8 mouse cellular contexts compared by ENCODE assay signal in the genomic region with DNA sequence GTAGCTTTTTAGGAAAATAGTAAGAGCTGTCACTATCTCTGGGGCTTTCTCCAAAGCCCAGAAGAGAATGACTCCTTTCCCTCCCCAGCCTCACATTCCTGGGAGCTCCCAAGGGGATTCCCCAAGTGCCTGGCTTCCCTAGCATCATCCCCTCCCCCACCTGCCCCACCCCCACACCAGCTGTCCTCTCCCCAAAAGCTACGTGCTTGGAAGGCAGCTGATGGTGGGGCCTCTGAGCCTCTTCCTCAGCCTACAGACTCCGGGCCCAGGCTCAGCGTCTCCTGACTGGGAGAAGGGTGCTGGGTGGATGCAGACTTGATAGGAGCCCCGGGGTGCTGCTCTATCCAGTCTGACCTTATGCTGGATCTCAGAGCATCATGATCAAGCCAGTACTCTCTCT. TPM values are rescaled to one million over a fixed set of nuclear protein-coding genes. Genes with fewer than 3 reads are reported as not detected.
A peak's percentile ranks its signal among the peaks of the same experiment; 100 is the strongest.
DNase-seq lines count a peak whose midpoint lies in the region; ATAC-seq and TF ChIP-seq lines count a peak whose summit lies in the region.
"Had no signal": no experiment of that assay in that cellular context is flagged by ENCODE, and none has a peak within 500 bp of the region (broad histone marks: within the 10 kb centered on the region; RNA-seq: fewer than 3 reads in every experiment).

No protein-coding gene starts in this region.

- no peaks in the 10 kb centered on the region for H3K9me3 ChIP-seq in kidney, postnatal 0 days (replicated peaks; ENCODE audit: low read length)
- H3K9me3 ChIP-seq in forebrain, embryonic 12.5 days = no peaks in the 10 kb centered on the region
- H3K9me3 ChIP-seq in neural tube, embryonic 12.5 days = no peaks in the 10 kb centered on the region
- H3K9me3 ChIP-seq: embryonic facial prominence, embryonic 12.5 days had no signal

- TF ChIP-seq CTCF in kidney, postnatal 0 days (IDR thresholded peaks at IDR 0.05; ENCODE audit: low read depth) = no peak

- H3K36me3 ChIP-seq in kidney, postnatal 0 days (ENCODE audit: insufficient read depth, low read length) = no peaks in the 10 kb centered on the region
- H3K36me3 ChIP-seq in forebrain, embryonic 12.5 days (replicated peaks) = peaks cover 6% of the 10 kb centered on the region
- peaks cover 3% of the 10 kb centered on the region; the same call in 1 of the 2 replicates for H3K36me3 ChIP-seq in neural tube, embryonic 12.5 days

- intact Hi-C loops in left cerebral cortex, postnatal 10 days (cut with DNase I) = no loop called here

- 29% methylated on average over 4 of the region's 4 CpGs for WGBS in kidney, postnatal 0 days
- WGBS in forebrain, embryonic 12.5 days = 19% methylated on average over 4 of the region's 4 CpGs
- 14% methylated on average over 4 of the region's 4 CpGs for whole genome bisulfite sequencing in neural tube, embryonic 12.5 days

- no peaks in the 10 kb centered on the region for H3K27me3 ChIP-seq in kidney, postnatal 0 days (ENCODE audit: insufficient read depth, low read length)
- H3K27me3 ChIP-seq in forebrain, embryonic 12.5 days = peaks cover 6% of the 10 kb centered on the region; the same call in 1 of the 2 replicates
- no peaks in the 10 kb centered on the region for H3K27me3 ChIP-seq in neural tube, embryonic 12.5 days (replicated peaks)
- H3K27me3 ChIP-seq: embryonic facial prominence, embryonic 12.5 days had no signal

- peak; percentile 65 for DNase-seq in kidney, postnatal 0 days (ENCODE audit: low spot score)
- no peak for DNase-seq in kidney, adult 18-20 months
- DNase-seq in NIH3T3 (ENCODE audit: low read depth) = peak; percentile 71
- no peak for DNase-seq in left cerebral cortex, postnatal 10 days (ENCODE audit: extremely low spot score in 1 of 2, low spot score in 2 of 2)

- no peak overlapping the region for H3K4me3 ChIP-seq in kidney, postnatal 0 days (replicated peaks; ENCODE audit: low read depth, low read length)
- no peak overlapping the region for H3K4me3 ChIP-seq in forebrain, embryonic 12.5 days (replicated peaks)
- H3K4me3 ChIP-seq in neural tube, embryonic 12.5 days = no peak overlapping the region
- H3K4me3 ChIP-seq: embryonic facial prominence, embryonic 12.5 days had no signal

- peaks cover 39% of the 10 kb centered on the region for H3K4me1 ChIP-seq in kidney, postnatal 0 days (replicated peaks; ENCODE audit: insufficient read depth, low read length)
- peaks cover 43% of the 10 kb centered on the region for H3K4me1 ChIP-seq in forebrain, embryonic 12.5 days
- peaks cover 30% of the 10 kb centered on the region for H3K4me1 ChIP-seq in neural tube, embryonic 12.5 days

- H3K9ac ChIP-seq in kidney, postnatal 0 days (ENCODE audit: low read depth, low read length) = no peak overlapping the region
- H3K9ac ChIP-seq in forebrain, embryonic 12.5 days = no peak overlapping the region
- H3K9ac ChIP-seq in neural tube, embryonic 12.5 days = no peak overlapping the region
- H3K9ac ChIP-seq: embryonic facial prominence, embryonic 12.5 days had no signal

- H3K27ac ChIP-seq in kidney, postnatal 0 days = peak overlapping the region; percentile 34; the same call in 1 of the 2 replicates
- H3K27ac ChIP-seq in forebrain, embryonic 12.5 days = no peak overlapping the region
- H3K27ac ChIP-seq in neural tube, embryonic 12.5 days = no peak overlapping the region

- no peak overlapping the region for H3K4me2 ChIP-seq in kidney, postnatal 0 days (ENCODE audit: low read length)
- peak overlapping the region; percentile 13; the same call in 1 of the 2 replicates for H3K4me2 ChIP-seq in forebrain, embryonic 12.5 days
- 0 out of 2 replicates have a peak overlapping the region, but pooled peaks have one; percentile 17 for H3K4me2 ChIP-seq in neural tube, embryonic 12.5 days (replicated peaks)
- H3K4me2 ChIP-seq: embryonic facial prominence, embryonic 12.5 days had no signal

- no peak for ATAC-seq in kidney, postnatal 0 days (replicated peaks; ENCODE audit: low FRiP score, low read depth)
- ATAC-seq in forebrain, embryonic 12.5 days (ENCODE audit: low FRiP score) = peak; percentile 61
- peak; percentile 39 for ATAC-seq in neural tube, embryonic 12.5 days (ENCODE audit: low FRiP score, low read depth)
- no peak for ATAC-seq in activated CD4-positive, CD25-positive, alpha-beta regulatory T cell, adult 4 months

RNA-seq across cellular contexts. Expression of a gene that starts 12.2 kb away (rescaled TPM):
- polyA plus RNA-seq in kidney, postnatal 0 days (2015; fragmentation: Nextera tagmentation; extraction: Ambion mirVana) = 54.9 and 59.1 TPM in 2 replicates
- 56.9 and 61.7 TPM in 2 replicates for polyA plus RNA-seq in forebrain, embryonic 12.5 days (2016; fragmentation: Nextera tagmentation; extraction: Ambion mirVana)
- polyA plus RNA-seq in neural tube, embryonic 12.5 days (2016; fragmentation: Nextera tagmentation; extraction: Ambion mirVana) = 91.0 and 95.7 TPM in 2 replicates
- total RNA-seq in left cerebral cortex, postnatal 10 days (2021) = 1 to 10 TPM; 2.3 TPM
- polyA plus RNA-seq in activated CD4-positive, CD25-positive, alpha-beta regulatory T cell, adult 4 months (2017; shearing (Covaris generic)) = 100 to 1,000 TPM; 215 to 250 TPM

RNA-seq across cellular contexts. Expression of a gene that starts 13.9 kb away (rescaled TPM):
- polyA plus RNA-seq in kidney, postnatal 0 days (2015; fragmentation: Nextera tagmentation; extraction: Ambion mirVana) = not detected in 2 replicates
- polyA plus RNA-seq in forebrain, embryonic 12.5 days (2016; fragmentation: Nextera tagmentation; extraction: Ambion mirVana) = 0.09 TPM in 1 of 2 replicates, not detected in the other
- not detected in 2 replicates for polyA plus RNA-seq in neural tube, embryonic 12.5 days (2016; fragmentation: Nextera tagmentation; extraction: Ambion mirVana)
- not detected for total RNA-seq in left cerebral cortex, postnatal 10 days (2021)
- under 1 TPM in 1 of 2 experiments, not detected in 1; 0.24 TPM for polyA plus RNA-seq in activated CD4-positive, CD25-positive, alpha-beta regulatory T cell, adult 4 months (2017; shearing (Covaris generic))
- polyA plus RNA-seq: embryonic facial prominence, embryonic 12.5 days had no signal

RNA-seq across cellular contexts. Expression of a gene that starts 34.9 kb away (rescaled TPM):
- 293 and 300 TPM in 2 replicates for polyA plus RNA-seq in kidney, postnatal 0 days (2015; fragmentation: Nextera tagmentation; extraction: Ambion mirVana)
- polyA plus RNA-seq in forebrain, embryonic 12.5 days (2016; fragmentation: Nextera tagmentation; extraction: Ambion mirVana) = 235 and 238 TPM in 2 replicates
- 277 and 293 TPM in 2 replicates for polyA plus RNA-seq in neural tube, embryonic 12.5 days (2016; fragmentation: Nextera tagmentation; extraction: Ambion mirVana)
- 100 to 1,000 TPM; 333 to 335 TPM for total RNA-seq in left cerebral cortex, postnatal 10 days (2021)
- 100 to 1,000 TPM; 109 to 116 TPM for polyA plus RNA-seq in activated CD4-positive, CD25-positive, alpha-beta regulatory T cell, adult 4 months (2017; shearing (Covaris generic))

Comparison
In these comparisons a context has a peak if more than half of its experiments do, and no peak if none do; other contexts are left out.
1. DNase-seq: peak in kidney, postnatal 0 days (single experiment) and NIH3T3 (single experiment); none in kidney, adult 18-20 months (single experiment) and left cerebral cortex, postnatal 10 days (0 of 2).
2. ATAC-seq: peak in forebrain, embryonic 12.5 days (single experiment) and neural tube, embryonic 12.5 days (single experiment); none in kidney, postnatal 0 days (single experiment) and activated CD4-positive, CD25-positive, alpha-beta regulatory T cell, adult 4 months (single experiment).